Mouse (Mus musculus) cerebellum, adult 8-10 months (tissue): ENCODE data around the gene Lpcat1.
A peak's percentile ranks its signal among the peaks of the same experiment; 100 is the strongest.

Source experiments
- DNase-seq: peaks from one replicate; pipeline ENCODE4 v3.0.0; 2022

The Lpcat1 gene

DNA sequence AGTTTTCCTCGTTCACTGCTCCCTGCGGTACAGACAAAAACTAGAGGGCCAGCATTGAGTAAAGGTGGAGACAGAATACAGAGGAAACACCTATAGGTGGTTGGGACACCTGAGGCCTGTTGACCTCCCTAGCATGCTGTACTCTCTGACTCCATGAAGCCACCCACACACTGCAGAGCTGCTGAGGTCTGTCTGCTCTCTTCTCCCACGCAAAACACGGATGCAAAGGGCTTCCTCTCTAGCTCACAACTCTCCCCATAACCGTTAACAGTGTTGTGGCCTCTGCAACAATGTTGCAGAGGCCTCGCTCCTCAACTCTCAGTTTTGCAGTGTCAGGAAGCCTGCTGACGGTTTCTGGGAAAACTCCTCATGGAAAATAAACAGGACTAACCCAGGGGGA is 15.5 kb downstream of the Lpcat1 start:
- DNase-seq: no peak

DNA sequence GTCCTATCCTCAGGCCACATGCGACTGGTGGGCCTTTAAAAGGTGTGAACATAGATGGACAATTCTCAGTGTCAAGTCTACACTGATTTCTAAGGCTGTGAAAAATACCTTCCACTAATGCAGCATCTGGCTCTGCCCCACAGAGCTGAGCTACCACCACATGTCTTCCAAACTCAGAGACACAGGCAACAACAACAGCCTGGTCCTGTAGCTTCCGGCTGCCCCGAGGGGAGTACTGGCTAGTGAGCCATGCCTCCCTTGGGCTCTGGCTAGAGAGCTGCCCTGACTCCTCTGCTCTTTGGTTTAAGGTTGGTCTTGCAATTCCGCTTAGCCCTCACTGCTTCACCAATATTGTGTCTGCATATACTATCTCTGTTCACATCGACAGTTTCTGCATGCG is 16.3 kb downstream of the Lpcat1 start:
- DNase-seq: no peak

DNA sequence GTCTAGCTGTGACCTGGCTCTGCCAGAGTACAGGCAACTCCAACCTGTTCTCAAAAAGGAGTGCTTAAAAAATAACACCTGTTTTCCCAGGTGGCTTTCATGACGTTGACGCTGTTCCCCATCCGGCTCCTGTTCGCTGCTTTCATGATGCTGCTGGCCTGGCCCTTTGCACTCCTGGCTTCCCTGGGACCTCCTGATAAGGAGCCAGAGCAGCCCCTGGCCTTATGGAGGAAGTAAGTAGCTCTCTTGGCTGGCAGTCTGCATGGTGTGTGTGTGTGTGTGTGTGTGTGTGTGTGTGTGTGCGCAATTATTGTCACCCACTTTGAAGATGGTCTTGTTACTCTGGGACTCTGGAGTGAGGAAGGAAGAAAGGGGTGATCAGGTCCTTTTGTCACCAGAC is 17.2 kb downstream of the Lpcat1 start:
- no peak for DNase-seq

GRCm38 (mm10) chr13:73488105-73488504 is 21.1 kb downstream of the Lpcat1 start:
- no peak for DNase-seq

DNA sequence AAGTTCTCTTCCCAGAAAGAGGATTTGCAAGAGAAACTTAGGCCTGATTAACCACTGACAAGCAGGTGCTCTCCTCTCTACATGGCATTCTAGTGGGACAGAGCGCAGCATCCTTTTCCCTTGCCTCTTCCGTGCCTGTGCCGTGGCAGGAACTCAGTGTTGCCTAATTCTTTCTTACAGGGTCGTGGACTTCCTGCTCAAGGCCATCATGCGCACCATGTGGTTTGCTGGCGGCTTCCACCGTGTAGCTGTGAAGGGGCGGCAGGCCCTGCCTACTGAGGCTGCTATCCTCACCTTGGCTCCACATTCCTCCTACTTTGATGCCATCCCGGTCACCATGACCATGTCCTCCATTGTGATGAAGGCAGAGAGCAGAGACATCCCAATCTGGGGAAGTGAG is 21.7 kb downstream of the Lpcat1 start:
- no peak for DNase-seq

GRCm38 (mm10) chr13:73489986-73490385 is 23.0 kb downstream of the Lpcat1 start:
- no peak for DNase-seq

GRCm38 (mm10) chr13:73490564-73491170 is 23.7 kb downstream of the Lpcat1 start:
- DNase-seq: peak; percentile 70

GRCm38 (mm10) chr13:73493183-73493582 is 26.2 kb downstream of the Lpcat1 start:
- no peak for DNase-seq

DNA sequence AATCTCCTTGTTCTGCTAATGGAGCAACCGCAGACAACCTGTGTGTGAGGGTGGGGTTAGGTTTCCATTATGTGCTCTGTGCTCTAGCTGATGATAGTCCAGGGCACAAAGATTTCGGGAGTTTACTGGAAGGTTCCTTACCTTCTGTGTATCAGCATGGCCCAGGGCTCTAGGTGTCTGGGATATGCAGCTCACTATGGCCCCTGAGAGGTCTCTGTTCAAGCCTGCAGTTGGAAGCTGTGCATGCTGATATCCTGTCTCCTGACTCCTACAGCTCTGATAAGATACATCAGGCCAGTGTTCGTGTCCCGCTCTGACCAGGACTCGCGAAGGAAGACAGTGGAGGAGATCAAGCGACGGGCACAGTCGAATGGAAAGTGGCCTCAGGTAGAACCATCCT is 27.5 kb downstream of the Lpcat1 start:
- no peak for DNase-seq

DNA sequence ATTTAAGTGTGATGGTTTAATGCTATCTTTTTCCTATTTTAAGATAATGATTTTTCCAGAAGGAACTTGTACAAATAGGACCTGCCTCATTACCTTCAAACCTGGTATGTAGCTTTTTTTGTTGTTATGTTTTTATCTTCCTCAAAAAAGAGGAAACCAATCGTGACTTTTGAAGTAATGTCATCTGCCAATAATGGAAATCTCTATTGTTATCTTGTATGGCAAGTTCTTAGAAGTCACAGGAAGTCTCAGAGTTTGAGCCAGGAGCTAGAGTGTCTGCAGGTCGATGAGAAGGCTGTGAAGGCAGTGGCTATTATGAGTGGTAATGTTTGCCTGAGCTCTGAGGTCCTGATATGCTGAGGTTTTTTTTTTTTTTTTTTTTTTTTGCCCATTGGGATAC is 29.1 kb downstream of the Lpcat1 start:
- DNase-seq: no peak

- DNase-seq: no peak
Observed at GRCm38 (mm10) chr13:73499893-73500604, 33.1 kb downstream of the Lpcat1 start.

DNA sequence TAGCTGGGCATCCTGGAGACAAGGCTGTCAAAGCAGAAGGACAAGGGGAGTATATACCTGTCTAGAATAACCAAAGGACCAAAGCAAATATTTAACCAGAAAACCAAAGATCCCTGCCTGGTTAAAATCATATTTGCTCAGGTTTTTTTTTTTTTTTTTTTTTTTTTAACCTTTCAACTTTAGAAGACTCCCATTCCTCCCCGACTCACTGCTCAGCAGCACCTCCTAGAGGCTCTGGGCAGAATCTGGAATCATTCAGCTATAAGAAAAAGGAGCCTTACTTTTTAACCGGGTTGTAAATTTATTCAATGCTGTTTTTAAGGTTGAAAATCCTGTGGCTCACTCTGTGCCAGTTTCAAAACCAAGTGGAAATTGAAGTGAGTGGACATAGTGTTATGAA is 35.7 kb downstream of the Lpcat1 start:
- no peak for DNase-seq

DNA sequence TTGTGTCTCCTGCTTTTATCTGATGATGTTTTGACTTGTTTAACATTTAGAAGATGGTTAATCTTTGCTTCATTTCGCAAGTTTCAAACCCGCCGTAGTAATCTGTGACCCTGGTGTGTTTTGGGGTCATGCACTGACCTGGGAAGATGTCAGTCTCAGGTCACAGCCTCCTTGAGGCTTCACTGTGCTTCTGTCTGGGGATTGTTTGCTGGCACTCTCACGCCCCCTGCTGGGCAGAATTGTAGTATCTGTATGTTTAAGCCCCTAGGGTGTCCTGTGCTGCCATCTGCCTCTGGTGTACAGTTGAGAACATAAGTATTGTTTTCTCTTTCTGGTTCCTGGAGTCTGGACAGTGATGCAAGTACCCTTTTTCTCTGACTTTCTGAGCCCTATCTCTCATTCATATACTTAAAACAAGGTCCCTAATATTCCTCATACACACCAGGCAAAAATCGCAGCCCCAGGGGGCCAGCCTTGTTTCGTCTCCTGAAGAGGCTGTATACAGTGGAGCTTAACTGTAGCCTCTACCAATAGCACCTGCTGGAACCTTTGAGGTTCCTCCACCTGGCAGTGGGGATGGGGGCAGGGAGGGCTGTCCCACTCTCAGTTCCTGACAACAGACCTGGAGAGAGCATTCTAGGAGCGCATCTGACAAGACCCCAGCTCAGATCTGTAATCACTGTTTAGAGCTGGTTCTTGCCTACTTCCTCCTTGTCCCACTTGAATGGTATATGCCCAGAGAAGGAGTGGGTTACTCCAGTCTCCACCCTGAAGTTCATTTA is 38.9 kb downstream of the Lpcat1 start:
- DNase-seq: peak; percentile 85

GRCm38 (mm10) chr13:73508817-73509550 is 42.0 kb downstream of the Lpcat1 start:
- no peak for DNase-seq

DNA sequence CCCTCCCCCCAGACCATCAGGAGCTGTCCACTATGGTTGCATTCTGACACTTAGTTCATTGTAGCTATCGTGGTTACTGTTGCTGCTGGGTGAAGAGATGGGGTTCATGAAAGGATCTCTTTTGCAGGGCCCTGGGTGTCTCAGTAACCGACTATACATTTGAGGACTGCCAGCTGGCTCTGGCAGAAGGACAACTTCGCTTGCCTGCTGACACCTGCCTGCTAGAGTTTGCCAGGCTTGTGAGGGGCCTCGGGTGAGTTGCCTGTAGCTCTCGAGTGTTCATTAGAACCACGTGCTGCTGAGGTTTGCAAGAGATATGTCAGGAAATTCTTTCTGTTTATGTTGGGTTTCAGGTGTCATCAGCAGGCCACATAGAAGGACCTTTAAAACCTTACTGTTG is 42.9 kb downstream of the Lpcat1 start:
- DNase-seq: peak; percentile 32

- peak; percentile 76 for DNase-seq
Observed at GRCm38 (mm10) chr13:73512776-73513673, 46.0 kb downstream of the Lpcat1 start.

GRCm38 (mm10) chr13:73516886-73517285 is 49.9 kb downstream of the Lpcat1 start:
- no peak for DNase-seq

- DNase-seq: no peak
Observed at GRCm38 (mm10) chr13:73533716-73534115, 66.7 kb downstream of the Lpcat1 start.

DNA sequence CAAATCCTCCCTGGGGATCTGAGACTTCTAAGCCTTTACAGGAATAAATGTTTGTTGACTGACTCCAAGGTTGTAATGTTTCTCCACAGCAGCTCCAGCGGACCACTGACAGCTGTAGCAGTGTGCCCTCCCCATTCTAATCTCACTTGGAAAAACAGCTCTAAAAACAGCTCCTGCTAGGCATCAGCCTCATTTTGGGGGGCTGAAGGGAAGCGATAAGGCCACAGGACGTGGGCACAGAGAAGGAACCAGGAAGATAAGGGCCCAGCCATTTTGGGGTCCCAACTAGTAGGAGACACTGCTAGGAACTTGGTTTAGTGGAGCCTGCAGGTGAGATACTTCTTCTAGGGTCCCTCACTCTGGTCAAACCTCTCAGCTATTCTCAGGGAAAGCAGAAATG is 68.3 kb downstream of the Lpcat1 start:
- no peak for DNase-seq

GRCm38 (mm10) chr13:73536403-73536821 is 69.4 kb downstream of the Lpcat1 start, which contains the start of gene Slc6a3:
Gene Slc6a3, plus strand, starts transcription at chr13:73536747.
- no peak for DNase-seq

- no peak for DNase-seq
Observed at GRCm38 (mm10) chr13:73536824-73537223, 69.8 kb downstream of the Lpcat1 start.

- DNase-seq: no peak
Observed at GRCm38 (mm10) chr13:73564201-73564600, 97.2 kb downstream of the Lpcat1 start.
